Mouse (Mus musculus) mouse trophoblast stem cell (cell line): ENCODE measurements around the gene Rapgef2.

Experiments used
- in situ Hi-C, 2 experiments: fragments of 300-500 bp; cut with MseI, MboI; formaldehyde crosslinking; loops; 2 replicates in 1 of 2; 3 replicates in 1 of 2; pipeline ENCODE4 v1.15.1; 2025

The Rapgef2 gene

DNA sequence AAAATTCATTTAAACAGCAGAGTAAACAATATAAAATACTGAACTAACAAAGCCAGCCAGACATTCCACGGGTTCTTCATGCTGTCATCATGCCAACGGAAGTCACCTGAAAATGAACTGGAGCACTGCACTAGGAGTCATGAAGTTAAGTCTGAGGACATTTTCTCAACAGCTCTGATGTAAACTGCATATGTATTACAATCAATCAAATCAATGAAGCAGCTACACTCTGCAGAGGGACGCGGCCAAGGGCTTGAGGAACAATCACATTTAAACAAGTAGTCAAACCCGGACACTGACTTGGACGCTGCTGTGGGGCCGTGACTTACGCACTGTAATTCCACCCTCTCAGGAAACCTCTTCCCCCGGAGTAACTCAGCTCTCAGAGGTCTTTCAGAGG lies 82.1 kb downstream of the Rapgef2 start:
- in situ Hi-C loops = loop anchor here (10.0 to 25.0 kb wide), 3 partner anchors 261 to 383 kb away; partner anchors contain the start of gene Ppid (in 1 of the 2)

DNA sequence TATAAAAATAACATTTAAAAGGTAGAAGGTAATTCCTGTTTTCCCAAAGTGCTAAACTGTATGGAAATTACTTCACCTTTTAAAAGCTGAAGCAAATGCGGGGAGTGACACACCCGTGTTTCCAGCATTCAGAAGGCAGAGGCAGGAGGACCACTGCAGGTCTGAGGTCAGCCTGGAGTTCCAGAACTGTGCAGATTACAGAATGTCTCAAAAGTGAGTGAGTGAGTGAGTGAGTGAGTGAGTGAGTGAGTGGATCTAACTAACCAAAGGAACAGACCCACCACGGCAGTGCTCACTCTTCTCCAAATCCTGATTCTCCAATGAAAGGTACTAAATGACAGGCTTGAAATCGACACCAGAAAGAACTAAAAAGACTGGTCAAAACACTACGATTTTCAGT lies 82.5 kb downstream of the Rapgef2 start:
- in situ Hi-C loops = loop anchor here (10.0 to 25.0 kb wide), 3 partner anchors 261 to 383 kb away; partner anchors contain the start of gene Ppid (in 1 of the 2)

DNA sequence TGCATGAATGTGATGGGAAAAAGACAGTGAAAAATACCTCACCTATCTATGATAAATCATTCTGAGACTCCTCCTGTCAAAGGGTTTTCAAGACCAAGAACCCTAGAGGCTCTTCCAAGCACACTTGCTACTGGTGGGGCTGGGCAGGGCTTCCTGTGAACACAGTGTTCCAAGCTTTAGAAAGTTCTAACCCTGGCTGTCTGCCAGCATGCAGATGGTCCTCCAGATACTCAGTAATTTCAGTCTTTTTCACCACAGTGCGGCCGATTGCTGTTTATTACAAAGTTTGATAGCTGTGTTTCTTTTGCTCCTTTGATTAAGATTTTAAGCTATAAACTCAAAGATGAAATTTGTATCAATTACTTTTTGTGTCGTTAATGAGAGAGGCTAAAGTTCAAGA lies 83.1 kb downstream of the Rapgef2 start:
- in situ Hi-C loops = loop anchor here (10.0 to 25.0 kb wide), 3 partner anchors 262 to 384 kb away; partner anchors contain the start of gene Ppid (in 1 of the 2)

DNA sequence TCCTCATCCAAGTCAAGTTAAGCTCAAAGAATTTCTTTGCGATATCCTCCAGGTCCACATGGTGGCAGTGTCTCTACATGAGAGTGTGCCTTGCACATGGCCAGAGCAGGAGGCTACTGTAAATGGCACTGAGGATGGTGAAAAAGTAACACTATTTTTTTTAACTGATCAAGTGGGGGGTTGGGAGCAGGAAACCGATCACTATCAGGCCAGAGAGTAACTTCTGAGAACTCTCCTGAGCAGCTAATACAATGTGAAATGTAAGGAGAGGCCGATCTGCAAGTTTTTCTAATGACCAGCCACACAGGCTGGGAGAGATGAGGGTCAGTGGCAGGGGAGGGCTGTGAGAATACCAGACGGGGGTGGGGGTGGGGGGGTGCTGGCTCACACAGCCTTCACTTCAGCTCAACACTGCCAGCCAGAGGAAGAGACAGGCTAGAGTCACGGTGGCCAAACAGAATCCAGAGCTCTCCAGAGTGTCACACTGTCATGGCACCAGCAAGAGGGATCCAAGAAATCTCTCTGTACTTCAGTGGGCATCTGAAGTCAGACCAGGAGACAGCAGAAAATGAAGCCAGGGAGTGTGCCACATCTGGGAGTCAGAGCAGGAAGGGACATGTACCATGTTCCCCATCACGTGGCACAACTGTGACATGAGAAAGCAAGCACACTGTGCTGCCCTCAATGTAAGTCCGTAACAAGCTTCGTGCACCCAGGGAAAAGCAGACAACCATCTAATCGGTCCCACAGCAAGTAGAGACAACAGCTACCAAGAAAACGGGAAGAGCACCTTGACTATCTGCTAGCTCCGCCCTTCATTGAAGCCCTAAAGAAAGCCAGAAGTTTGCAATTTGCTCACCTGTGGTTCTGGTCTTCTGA lies 83.8 kb downstream of the Rapgef2 start:
- in situ Hi-C loops = loop anchor here (10.0 to 25.0 kb wide), 3 partner anchors 262 to 385 kb away; partner anchors contain the start of gene Ppid (in 1 of the 2)

DNA sequence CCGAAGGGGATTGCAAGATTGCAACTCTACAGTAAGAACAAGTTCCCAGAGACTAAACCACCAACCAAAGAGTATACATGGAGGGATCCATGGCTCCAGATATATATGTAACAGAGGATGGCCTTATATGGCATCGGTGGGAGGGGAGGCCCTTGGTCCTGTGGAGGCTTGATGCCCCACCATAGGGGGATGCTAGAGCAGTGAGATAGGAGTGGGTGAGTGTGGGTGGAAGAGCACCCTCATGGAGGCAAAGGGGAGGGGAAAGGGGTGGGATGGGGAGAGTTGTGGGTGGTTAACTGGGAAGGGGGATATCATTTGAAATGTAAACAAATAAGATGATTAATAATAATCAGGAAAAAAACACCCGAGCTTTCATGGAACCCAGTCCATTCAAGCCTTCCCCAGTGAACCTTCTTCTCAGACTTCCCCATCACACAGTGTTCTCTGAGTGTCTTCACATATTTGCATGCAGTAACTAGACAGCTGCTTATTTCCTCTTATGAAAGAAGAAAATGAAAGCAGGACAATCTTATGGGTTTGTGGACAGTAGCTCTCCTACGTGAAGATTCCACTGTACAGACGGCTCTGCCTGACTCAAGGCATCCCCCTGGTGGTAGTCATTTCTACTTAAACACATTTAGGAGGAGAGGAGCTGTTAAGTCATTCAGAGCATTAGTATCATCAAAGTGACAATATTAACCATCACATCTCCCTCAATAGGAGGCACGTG lies 89.4 kb downstream of the Rapgef2 start:
- in situ Hi-C loops = loop anchor here in 1 of 2 experiments (5.0 kb wide), 1 partner anchor 240 kb away; no protein-coding TSS in a partner anchor

DNA sequence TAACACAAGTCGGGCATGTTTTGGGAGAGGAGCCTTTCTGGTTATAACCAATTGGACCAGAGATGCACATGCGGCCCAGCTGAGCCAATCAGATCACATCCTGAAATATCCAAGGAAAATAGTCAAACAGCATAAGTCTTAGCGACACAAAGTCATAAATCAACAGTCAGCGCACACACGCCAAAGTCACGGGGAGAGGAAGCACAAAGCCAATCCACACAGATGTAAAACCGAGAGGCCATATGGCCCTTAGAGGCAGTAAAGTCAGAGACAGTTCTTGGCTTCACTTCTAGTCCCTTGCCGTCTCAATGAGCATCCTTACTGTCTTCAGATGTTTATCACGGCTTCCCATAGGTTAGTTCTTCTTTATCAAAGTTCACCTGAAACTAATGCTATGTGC lies 91.0 kb downstream of the Rapgef2 start:
- in situ Hi-C loops = loop anchor here in 1 of 2 experiments (5.0 kb wide), 1 partner anchor 238 kb away; no protein-coding TSS in a partner anchor

DNA sequence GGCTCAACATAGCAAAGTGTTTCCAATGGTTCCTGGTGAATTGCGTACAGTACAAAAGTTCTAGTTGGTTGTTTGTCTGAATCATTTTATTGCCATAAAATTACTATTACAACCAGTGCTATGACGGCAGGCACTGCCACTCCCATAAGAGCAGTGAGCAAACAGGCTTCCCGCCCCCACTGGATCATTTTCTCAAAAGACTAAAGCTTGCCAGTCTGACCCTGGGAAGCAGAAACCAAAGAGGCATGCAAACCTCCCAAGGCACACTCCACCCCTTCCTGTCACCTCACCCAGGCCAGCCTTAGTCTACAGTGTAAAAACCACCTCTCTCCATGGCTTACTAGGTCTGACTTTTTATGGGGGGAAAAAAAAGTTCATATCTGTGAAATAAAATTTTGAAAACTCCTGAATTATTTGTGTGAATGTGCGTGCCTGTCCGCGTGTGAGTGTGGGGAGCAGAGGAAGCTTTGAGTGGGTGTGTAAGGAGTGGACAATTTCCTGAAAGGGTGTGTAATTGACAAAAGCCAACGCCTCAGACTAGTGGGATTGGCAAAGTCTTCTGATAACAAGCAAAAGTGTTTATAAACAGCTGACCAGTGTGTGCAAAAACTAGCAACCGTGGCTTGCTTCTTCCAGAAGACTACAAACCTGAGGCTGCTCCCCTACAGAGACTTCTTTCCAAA lies 92.1 kb downstream of the Rapgef2 start:
- in situ Hi-C loops = no loop called here

GRCm38 (mm10) chr3:79193001-79193400 lies 93.3 kb downstream of the Rapgef2 start:
- in situ Hi-C loops = no loop called here

- in situ Hi-C loops = no loop called here
Measured at GRCm38 (mm10) chr3:79191981-79192380, 94.3 kb downstream of the Rapgef2 start.

- in situ Hi-C loops = no loop called here
Measured at GRCm38 (mm10) chr3:79191471-79191870, 94.8 kb downstream of the Rapgef2 start.

DNA sequence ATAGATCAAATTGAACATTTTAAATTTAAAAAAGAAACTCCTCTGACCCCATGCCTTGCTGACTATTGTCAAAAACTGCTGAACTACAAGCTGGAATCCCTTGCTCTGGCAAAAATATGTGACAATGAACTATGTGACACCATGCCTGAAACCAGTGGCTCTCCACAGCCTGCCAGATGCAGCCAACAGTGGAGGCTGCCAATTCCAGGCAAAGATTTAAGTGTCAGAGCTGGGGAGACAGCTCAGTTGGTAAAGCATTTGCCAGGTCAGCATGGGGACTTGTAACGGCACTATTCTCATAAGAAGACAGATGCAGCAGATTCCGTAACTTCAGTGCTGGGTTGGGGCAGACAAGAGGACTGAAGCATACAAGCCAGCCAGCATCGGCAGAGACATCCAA lies 95.9 kb downstream of the Rapgef2 start:
- in situ Hi-C loops = no loop called here

DNA sequence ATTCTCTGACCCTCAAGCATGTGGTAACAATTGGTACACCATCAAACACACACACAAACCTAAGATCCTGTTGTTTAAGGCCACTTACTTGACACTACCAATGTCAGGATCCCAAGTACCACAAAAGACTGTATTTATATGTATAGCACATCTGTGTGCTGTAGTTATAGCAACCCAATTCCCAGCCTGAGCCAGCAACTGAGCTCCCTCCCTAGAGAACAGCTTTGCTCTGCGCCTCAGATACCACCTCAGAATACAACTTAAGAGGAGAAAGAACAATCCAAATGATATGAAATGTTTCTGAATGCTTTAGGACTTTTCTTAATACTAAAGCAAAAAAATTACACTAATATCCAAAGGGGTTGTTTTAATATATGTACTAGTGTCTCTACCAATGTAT lies 98.4 kb downstream of the Rapgef2 start:
- in situ Hi-C loops = loop anchor here in 1 of 2 experiments (5.0 kb wide), 1 partner anchor 231 kb away; no protein-coding TSS in a partner anchor

DNA sequence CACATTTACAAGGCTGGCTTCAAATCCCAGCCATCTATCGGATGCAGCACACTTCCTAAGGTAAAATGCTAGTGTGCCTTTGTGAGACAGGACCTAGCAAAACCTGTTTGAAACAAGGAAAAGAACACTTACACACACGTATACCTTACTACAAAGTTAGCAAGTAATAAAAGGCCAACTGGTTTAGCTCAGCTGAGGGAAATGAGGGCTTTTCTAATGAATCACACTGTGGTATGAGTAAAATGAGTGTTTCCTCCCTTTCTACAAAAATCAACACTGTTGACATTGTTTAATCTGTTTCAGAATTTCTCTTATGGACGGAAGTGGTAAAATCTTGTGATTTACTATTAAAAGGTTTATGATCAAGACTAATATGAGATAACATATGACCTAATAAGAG lies 104.0 kb downstream of the Rapgef2 start:
- in situ Hi-C loops = no loop called here

DNA sequence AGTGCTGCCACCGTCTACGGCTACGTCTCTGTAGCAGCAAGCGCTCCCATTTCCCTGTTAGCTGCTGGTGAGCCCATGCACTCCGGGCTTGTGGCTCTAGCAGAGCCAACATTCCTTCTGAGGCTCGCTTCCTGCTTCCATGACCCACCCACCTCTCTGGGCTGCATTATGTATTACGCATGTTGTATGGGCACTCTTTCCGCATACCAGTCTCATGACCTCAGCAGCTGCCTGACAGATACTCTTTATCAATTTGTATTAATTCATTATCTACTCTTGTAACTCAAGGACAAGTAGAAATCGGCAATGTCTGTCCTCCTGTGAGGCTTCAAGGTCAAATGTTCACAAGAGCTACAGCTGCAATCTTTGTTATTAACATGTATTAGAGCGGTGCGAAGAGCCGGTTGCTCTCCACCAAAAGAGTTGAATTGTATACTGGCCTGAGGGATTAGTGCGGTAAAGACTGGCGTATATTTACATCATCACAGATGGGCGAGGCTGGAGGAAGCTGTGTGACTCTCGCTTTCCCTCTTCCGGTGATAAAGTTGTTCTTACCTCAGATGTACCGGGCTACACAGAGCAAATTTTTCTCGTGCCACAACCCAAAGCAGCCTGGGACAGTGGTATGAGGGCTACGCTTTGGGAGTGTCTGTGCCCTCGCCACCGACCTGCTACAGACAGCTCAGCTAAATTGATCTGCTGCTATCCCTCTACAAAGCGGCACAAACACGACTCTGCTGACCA lies 104.9 kb downstream of the Rapgef2 start:
- in situ Hi-C loops = no loop called here

DNA sequence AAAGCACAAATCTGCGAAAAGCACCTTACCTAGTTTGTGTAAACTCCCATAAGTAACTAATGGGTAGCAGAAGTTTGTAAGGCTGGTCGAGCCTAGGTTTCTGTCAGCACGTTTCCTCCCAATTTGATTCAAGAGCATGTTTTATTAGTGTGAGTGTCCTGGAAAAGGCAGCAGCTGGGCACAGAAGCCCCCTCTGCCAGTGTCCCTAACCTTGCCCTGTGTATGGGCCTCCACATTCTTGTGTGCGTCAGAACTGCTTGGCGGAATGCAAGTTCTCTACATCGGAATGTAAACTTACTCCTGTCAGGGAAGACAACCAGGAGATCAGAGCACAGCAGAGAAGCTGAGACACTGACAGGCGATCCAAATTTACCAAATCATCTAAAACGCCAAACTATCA lies 106.2 kb downstream of the Rapgef2 start:
- in situ Hi-C loops = no loop called here

- in situ Hi-C loops = no loop called here
Measured at GRCm38 (mm10) chr3:79179499-79180053, 106.7 kb downstream of the Rapgef2 start.

DNA sequence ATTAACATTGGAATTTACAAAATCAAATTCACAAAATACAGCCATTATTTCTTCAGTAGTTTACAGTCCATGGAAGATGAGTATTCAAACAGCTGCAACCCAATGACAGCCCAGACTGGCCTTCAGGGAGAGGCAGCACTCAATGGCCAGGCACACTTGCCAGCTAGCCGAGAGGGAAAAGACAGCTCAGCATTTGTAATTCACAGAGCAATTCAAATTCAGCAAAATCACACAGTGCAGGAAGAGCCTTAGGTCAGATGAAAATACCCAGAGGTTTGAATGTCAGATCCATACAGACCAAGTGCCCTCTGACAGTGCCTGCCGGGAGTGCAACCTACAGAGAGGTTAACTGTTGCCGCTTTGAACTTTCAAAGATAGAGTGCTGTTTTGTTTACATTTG lies 107.6 kb downstream of the Rapgef2 start:
- in situ Hi-C loops = no loop called here

DNA sequence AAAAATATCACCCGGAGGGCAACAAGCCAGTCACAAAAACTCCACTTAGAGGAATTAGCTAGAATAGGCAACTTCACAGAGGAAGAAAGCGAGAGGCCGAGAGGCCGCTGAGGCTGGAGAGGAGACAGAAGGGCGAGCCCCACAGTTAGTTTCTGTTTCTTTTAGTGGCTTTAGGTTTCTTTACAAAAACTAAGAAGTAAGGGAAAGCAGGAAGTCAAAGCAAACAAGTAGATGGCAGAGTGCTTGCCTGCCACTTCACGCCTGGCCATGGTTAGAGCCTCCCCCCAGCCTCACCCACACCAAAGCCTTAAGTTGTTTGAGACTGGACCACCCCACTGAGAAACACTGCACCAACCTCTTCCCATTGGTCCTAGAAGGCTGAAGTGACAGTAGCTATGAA lies 108.2 kb downstream of the Rapgef2 start:
- in situ Hi-C loops = no loop called here

- in situ Hi-C loops = no loop called here
Measured at GRCm38 (mm10) chr3:79177136-79177870, 109.0 kb downstream of the Rapgef2 start.

GRCm38 (mm10) chr3:79174168-79174567 lies 112.1 kb downstream of the Rapgef2 start:
- in situ Hi-C loops = no loop called here
